Mouse (Mus musculus): Measurements from ENCODE around the gene Gm9837. TPM values are rescaled to one million over a fixed set of nuclear protein-coding genes. Genes with fewer than 3 reads are reported as not detected.

The Gm9837 gene
- total and polyA plus RNA-seq, 3 experiments: not detected

DNA sequence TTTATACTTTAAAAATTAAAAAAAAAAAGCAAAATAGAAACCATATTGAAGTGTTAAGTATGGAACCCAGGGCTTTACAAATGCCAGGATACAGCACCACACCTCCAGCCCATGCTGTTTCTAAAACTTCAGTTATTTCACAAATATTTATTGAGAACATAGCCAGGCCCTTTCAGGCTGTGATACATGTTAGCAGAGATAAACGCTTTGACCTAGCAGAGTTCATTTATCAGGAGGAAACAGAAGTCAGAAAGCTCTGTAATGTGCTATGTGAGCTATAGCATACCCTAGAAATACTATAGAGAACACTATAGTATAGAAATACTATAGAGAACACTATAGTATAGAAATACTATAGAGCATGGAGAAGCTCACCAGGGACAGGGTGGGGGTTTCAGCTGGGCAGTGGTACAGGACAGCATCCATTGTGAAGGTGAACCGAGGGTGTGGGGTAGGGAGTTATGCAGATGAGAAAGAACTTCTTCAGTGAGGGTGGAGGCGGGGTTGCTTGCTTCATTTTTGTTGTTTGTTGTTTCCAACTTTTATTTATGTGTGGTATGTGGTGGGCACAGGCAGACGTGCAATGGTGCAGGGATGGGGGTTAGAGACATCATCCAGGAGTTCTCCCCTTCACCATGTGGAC is 10.9 kb upstream of the Gm9837 start:
- Histone ChIP-seq H3K79me2 (replicated peaks; ENCODE audit: control insufficient read depth, insufficient read depth, low read length) (no peaks in the 10 kb centered on the region), H3K36me3 (ENCODE audit: control insufficient read depth, insufficient read depth, low read length) (no peaks in the 10 kb centered on the region), H3K27me3 (ENCODE audit: control insufficient read depth, insufficient read depth, low read length) (peaks cover 14% of the 10 kb centered on the region), H3K4me3 (no peak overlapping the region), H3K4me1 (ENCODE audit: control insufficient read depth, insufficient read depth, low read length) (no peaks in the 10 kb centered on the region), H3K27ac (no peak overlapping the region), H3K9ac (ENCODE audit: low read depth, low read length) (no peak overlapping the region)
- DNase-seq: no peak
- intact Hi-C loops (cut with DNase I): no loop called here
- TF ChIP-seq CTCF (IDR thresholded peaks at IDR 0.05): no peak
- TF ChIP-seq EP300 (IDR thresholded peaks at IDR 0.05; ENCODE audit: insufficient read depth, low read depth, low read length): no peak
- TF ChIP-seq POLR2A (IDR thresholded peaks at IDR 0.05; ENCODE audit: insufficient read depth, low read depth, low read length): no peak
- WGBS: 80% methylated on average over 4 of the region's 4 CpGs

GRCm38 (mm10) chr11:53479783-53480301 is 9.6 kb upstream of the Gm9837 start, which contains the start of the genes Gm9945 and Sowaha:
TSS of gene Gm9945 (plus strand) at chr11:53480166.
TSS of gene Sowaha (minus strand) at chr11:53480274.
- intact Hi-C loops (cut with DNase I): no loop called here
- Histone ChIP-seq H3K4me1 (ENCODE audit: control insufficient read depth, insufficient read depth, low read length) (no peaks in the 10 kb centered on the region), H3K4me3 (peak within 1 kb of the TSS; percentile 50), H3K79me2 (replicated peaks; ENCODE audit: control insufficient read depth, insufficient read depth, low read length) (no peaks in the 10 kb centered on the region), H3K27me3 (ENCODE audit: control insufficient read depth, insufficient read depth, low read length) (peaks cover 14% of the 10 kb centered on the region), H3K27ac (no peak within 1 kb of the TSS), H3K36me3 (ENCODE audit: control insufficient read depth, insufficient read depth, low read length) (no peaks in the 10 kb centered on the region), H3K9ac (ENCODE audit: low read depth, low read length) (peak within 1 kb of the TSS; percentile 74)
- no peak for DNase-seq
- TF ChIP-seq EP300 (IDR thresholded peaks at IDR 0.05; ENCODE audit: insufficient read depth, low read depth, low read length) (no peak), CTCF (IDR thresholded peaks at IDR 0.05) (peak; percentile 49)
- 8% methylated on average over 40 of the region's 40 CpGs for whole genome bisulfite sequencing

DNA sequence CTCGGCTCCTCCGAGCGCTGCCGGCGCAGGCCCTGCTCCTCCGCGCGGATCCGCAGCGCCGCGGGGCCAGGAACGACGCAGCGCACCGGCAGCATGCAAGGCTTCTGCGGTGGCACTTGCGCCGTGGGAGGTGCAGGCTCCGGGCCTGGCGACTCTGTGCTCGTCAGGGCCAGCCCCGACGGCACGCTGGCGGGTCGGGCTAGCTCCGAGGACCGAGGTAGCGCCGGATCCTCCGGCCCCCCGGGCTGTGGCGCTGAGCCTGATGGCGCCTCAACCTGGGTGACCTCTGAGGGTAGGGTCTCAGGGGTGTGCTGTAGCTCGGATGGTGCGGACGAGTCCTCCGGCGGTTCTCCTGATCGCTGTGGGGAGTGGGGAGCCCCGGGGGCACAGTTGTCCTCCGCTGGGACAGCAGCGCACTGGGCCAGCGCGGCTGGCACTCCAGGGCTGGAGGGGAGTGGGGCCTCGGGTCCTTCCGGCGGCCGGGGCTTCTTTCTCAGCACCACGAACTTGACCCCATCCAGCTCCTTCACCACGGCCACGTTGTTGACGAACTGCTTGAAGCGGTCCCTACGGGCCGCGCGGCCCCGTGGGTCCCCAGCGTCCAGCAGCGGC is 9.0 kb upstream of the Gm9837 start:
- TF ChIP-seq POLR2A (IDR thresholded peaks at IDR 0.05; ENCODE audit: insufficient read depth, low read depth, low read length) (no peak), CTCF (IDR thresholded peaks at IDR 0.05) (no peak), EP300 (IDR thresholded peaks at IDR 0.05; ENCODE audit: insufficient read depth, low read depth, low read length) (no peak)
- Histone ChIP-seq H3K36me3 (ENCODE audit: control insufficient read depth, insufficient read depth, low read length) (no peaks in the 10 kb centered on the region), H3K79me2 (replicated peaks; ENCODE audit: control insufficient read depth, insufficient read depth, low read length) (no peaks in the 10 kb centered on the region), H3K27ac (no peak overlapping the region), H3K27me3 (ENCODE audit: control insufficient read depth, insufficient read depth, low read length) (peaks cover 14% of the 10 kb centered on the region), H3K4me3 (peak overlapping the region; percentile 50), H3K9ac (ENCODE audit: low read depth, low read length) (peak overlapping the region; percentile 74), H3K4me1 (ENCODE audit: control insufficient read depth, insufficient read depth, low read length) (no peaks in the 10 kb centered on the region)
- intact Hi-C loops (cut with DNase I): no loop called here
- DNase-seq: peak in 1 of 2 experiments; percentile 57
- 2% methylated on average over 62 of the region's 62 CpGs for WGBS

GRCm38 (mm10) chr11:53478383-53479170 is 8.3 kb upstream of the Gm9837 start:
- TF ChIP-seq EP300 (IDR thresholded peaks at IDR 0.05; ENCODE audit: insufficient read depth, low read depth, low read length) (no peak), POLR2A (IDR thresholded peaks at IDR 0.05; ENCODE audit: insufficient read depth, low read depth, low read length) (no peak), CTCF (IDR thresholded peaks at IDR 0.05) (no peak)
- DNase-seq: peak in 1 of 2 experiments; percentile 40
- peaks cover 14% of the 10 kb centered on the region for H3K27me3 ChIP-seq (ENCODE audit: control insufficient read depth, insufficient read depth, low read length)
- no peaks in the 10 kb centered on the region for H3K4me1 ChIP-seq (ENCODE audit: control insufficient read depth, insufficient read depth, low read length)
- H3K36me3 ChIP-seq (ENCODE audit: control insufficient read depth, insufficient read depth, low read length): no peaks in the 10 kb centered on the region
- H3K9ac ChIP-seq (ENCODE audit: low read depth, low read length): peak overlapping the region; percentile 74
- H3K4me3 ChIP-seq: peak overlapping the region; percentile 50
- intact Hi-C loops (cut with DNase I): no loop called here
- WGBS: 11% methylated on average over 79 of the region's 79 CpGs
- no peak overlapping the region for H3K27ac ChIP-seq
- no peaks in the 10 kb centered on the region for H3K79me2 ChIP-seq (replicated peaks; ENCODE audit: control insufficient read depth, insufficient read depth, low read length)

GRCm38 (mm10) chr11:53477833-53478232 is 7.6 kb upstream of the Gm9837 start:
- H3K27ac ChIP-seq: no peak overlapping the region
- H3K4me1 ChIP-seq (ENCODE audit: control insufficient read depth, insufficient read depth, low read length): no peaks in the 10 kb centered on the region
- H3K4me3 ChIP-seq: no peak overlapping the region
- TF ChIP-seq POLR2A (IDR thresholded peaks at IDR 0.05; ENCODE audit: insufficient read depth, low read depth, low read length): no peak
- TF ChIP-seq EP300 (IDR thresholded peaks at IDR 0.05; ENCODE audit: insufficient read depth, low read depth, low read length): no peak
- no peak for TF ChIP-seq CTCF (IDR thresholded peaks at IDR 0.05)
- H3K27me3 ChIP-seq (ENCODE audit: control insufficient read depth, insufficient read depth, low read length): peaks cover 14% of the 10 kb centered on the region
- 83% methylated on average over 7 of the region's 7 CpGs for WGBS
- no peak overlapping the region for H3K9ac ChIP-seq (ENCODE audit: low read depth, low read length)
- no peaks in the 10 kb centered on the region for H3K79me2 ChIP-seq (replicated peaks; ENCODE audit: control insufficient read depth, insufficient read depth, low read length)
- no peak for DNase-seq
- intact Hi-C loops (cut with DNase I): no loop called here
- H3K36me3 ChIP-seq (ENCODE audit: control insufficient read depth, insufficient read depth, low read length): no peaks in the 10 kb centered on the region
